Mouse (Mus musculus) liver, adult 2 months (tissue): ENCODE data around the gene Podn. TPM values are rescaled to one million over a fixed set of nuclear protein-coding genes. Genes with fewer than 3 reads are reported as not detected.

Source experiments
- DNase-seq: peaks from one replicate; pipeline ENCODE4 v3.0.0-alpha.2; 2011; ENCODE audit warnings: low read depth, low spot score; ENCODE audit errors: extremely low read depth
- H3K27ac ChIP-seq: fragments of 200-500 bp; replicated peaks from 2 replicates; pipeline ENCODE4 v1.5.1; 2012; ENCODE audit warnings: low read depth, mild to moderate bottlenecking, control low read depth, inconsistent platforms, low read length; ENCODE audit not compliant: insufficient read depth
- H3K27me3 ChIP-seq: fragments of 200-500 bp; 2 replicates; pipeline ENCODE4 v1.6.1; 2012; ENCODE audit warnings: mild to moderate bottlenecking, moderate library complexity, low read length, inconsistent platforms; ENCODE audit not compliant: control insufficient read depth, insufficient read depth
- H3K36me3 ChIP-seq: fragments of 200-500 bp; 2 replicates; pipeline ENCODE4 v1.6.1; 2012; ENCODE audit warnings: low read length, inconsistent platforms; ENCODE audit not compliant: control insufficient read depth, insufficient read depth
- H3K4me1 ChIP-seq: fragments of 200-500 bp; 2 replicates; pipeline ENCODE4 v1.6.1; 2011; ENCODE audit warnings: low read length; ENCODE audit not compliant: control insufficient read depth, insufficient read depth
- H3K4me3 ChIP-seq: fragments of 200-500 bp; 2 replicates; pipeline ENCODE4 v1.5.1; 2011; ENCODE audit warnings: low read depth, mild to moderate bottlenecking, control low read depth, low read length, moderate library complexity; ENCODE audit not compliant: insufficient read depth
- H3K79me2 ChIP-seq: fragments of 200-500 bp; 2 replicates; pipeline ENCODE4 v1.6.1; 2012; ENCODE audit warnings: inconsistent platforms, mild to moderate bottlenecking, low read length, moderate library complexity; ENCODE audit not compliant: control insufficient read depth, insufficient read depth
- H3K9ac ChIP-seq: fragments of 200-500 bp; 2 replicates; pipeline ENCODE4 v1.6.1; 2012; ENCODE audit warnings: low read depth, mild to moderate bottlenecking, control low read depth, inconsistent platforms, low read length
- CTCF ChIP-seq: fragments of 200-500 bp; IDR thresholded peaks from 2 replicates; pipeline ENCODE4 v1.5.1; 2011; ENCODE audit warnings: low read depth, low read length, control low read depth
- POLR2A ChIP-seq: fragments of 200-500 bp; IDR thresholded peaks from 2 replicates; pipeline ENCODE4 v1.6.1; 2011; ENCODE audit warnings: low read length, control low read depth; ENCODE audit not compliant: insufficient read depth; ENCODE audit errors: extremely low read depth
- WGBS: fragments of 180-500 bp; shearing (Covaris S2); methylation state at CpG from one replicate; pipeline ENCODE4 v1.1.7; 2018; 5-methylcytosine and 5-hydroxymethylcytosine counted together
- polyA plus RNA-seq: library from polyadenylated mRNA; depleted of rRNA; stranded (reverse); fragments of >200 nt; gene quantifications from 2 replicates; pipeline ENCODE4 v1.2.3, GENCODE M21; 2012
- total RNA-seq: library from RNA; depleted of rRNA; stranded (reverse); fragments of >200 nt; gene quantifications from 2 replicates; pipeline ENCODE4 v1.2.3, GENCODE M21; 2014

The Podn gene
- total and polyA plus RNA-seq, 2 experiments = 1.9 to 3.8 TPM

GRCm38 (mm10) chr4:108117924-108118876 is 22.0 kb upstream of the Podn start:
- peaks cover 8% of the 10 kb centered on the region; the same call in 1 of the 2 replicates for H3K4me1 ChIP-seq
- TF ChIP-seq POLR2A = peak; percentile 99
- TF ChIP-seq CTCF = peak; percentile 15; the same call in 1 of the 2 replicates
- H3K79me2 ChIP-seq = peaks cover 5% of the 10 kb centered on the region; the same call in 1 of the 2 replicates
- peak overlapping the region; percentile 90 for H3K9ac ChIP-seq
- peaks cover 25% of the 10 kb centered on the region for H3K36me3 ChIP-seq
- H3K27me3 ChIP-seq = no peaks in the 10 kb centered on the region
- peak; percentile 90 for DNase-seq
- H3K27ac ChIP-seq = peak overlapping the region; percentile 100
- peak overlapping the region; percentile 87 for H3K4me3 ChIP-seq
- WGBS = 7% methylated on average over 45 of the region's 45 CpGs

GRCm38 (mm10) chr4:108117488-108117887 is 21.2 kb upstream of the Podn start:
- TF ChIP-seq POLR2A = no peak
- TF ChIP-seq CTCF = no peak

GRCm38 (mm10) chr4:108116466-108116865 is 20.2 kb upstream of the Podn start:
- H3K79me2 ChIP-seq = peaks cover 5% of the 10 kb centered on the region; the same call in 1 of the 2 replicates
- WGBS = 27% methylated on average over 2 of the region's 2 CpGs
- H3K36me3 ChIP-seq = peaks cover 43% of the 10 kb centered on the region
- H3K27ac ChIP-seq = peak overlapping the region; percentile 88
- H3K4me1 ChIP-seq = peaks cover 8% of the 10 kb centered on the region; the same call in 1 of the 2 replicates
- H3K4me3 ChIP-seq = peak overlapping the region; percentile 59
- H3K27me3 ChIP-seq = no peaks in the 10 kb centered on the region
- no peak for TF ChIP-seq CTCF
- TF ChIP-seq POLR2A = 0 out of 2 replicates have a peak, but pooled peaks have one; percentile 18
- H3K9ac ChIP-seq = peak overlapping the region; percentile 86
- DNase-seq = peak; percentile 97

More at GRCm38 (mm10) chr4:108117488-108117887, 21.2 kb upstream of the Podn start:
- no peaks in the 10 kb centered on the region for H3K27me3 ChIP-seq
- H3K4me1 ChIP-seq = peaks cover 9% of the 10 kb centered on the region; the same call in 1 of the 2 replicates
- 29% methylated on average over 8 of the region's 8 CpGs for WGBS
- DNase-seq = no peak
- H3K79me2 ChIP-seq = peaks cover 5% of the 10 kb centered on the region; the same call in 1 of the 2 replicates
- peaks cover 32% of the 10 kb centered on the region for H3K36me3 ChIP-seq
- peak overlapping the region; percentile 100 for H3K27ac ChIP-seq
- H3K4me3 ChIP-seq = peak overlapping the region; percentile 59
- peak overlapping the region; percentile 90 for H3K9ac ChIP-seq

GRCm38 (mm10) chr4:108110706-108111105 is 14.5 kb upstream of the Podn start:
- 38% methylated on average over 2 of the region's 2 CpGs for WGBS
- DNase-seq = no peak
- TF ChIP-seq POLR2A = no peak
- no peak for TF ChIP-seq CTCF
- H3K36me3 ChIP-seq = peaks cover 92% of the 10 kb centered on the region
- H3K27ac ChIP-seq = peak overlapping the region; percentile 11; the same call in 1 of the 2 replicates
- peaks cover 27% of the 10 kb centered on the region for H3K4me1 ChIP-seq
- no peaks in the 10 kb centered on the region for H3K27me3 ChIP-seq
- peaks cover 5% of the 10 kb centered on the region; the same call in 1 of the 2 replicates for H3K79me2 ChIP-seq
- no peak overlapping the region for H3K9ac ChIP-seq
- H3K4me3 ChIP-seq = no peak overlapping the region

GRCm38 (mm10) chr4:108109728-108110127 is 13.5 kb upstream of the Podn start:
- H3K36me3 ChIP-seq = peaks cover 92% of the 10 kb centered on the region
- DNase-seq = no peak

More at GRCm38 (mm10) chr4:108109728-108110127, 13.5 kb upstream of the Podn start:
- no peak overlapping the region for H3K27ac ChIP-seq
- no peak overlapping the region for H3K9ac ChIP-seq
- H3K79me2 ChIP-seq = no peaks in the 10 kb centered on the region
- H3K4me1 ChIP-seq = peaks cover 32% of the 10 kb centered on the region
- TF ChIP-seq CTCF = no peak
- no peak for TF ChIP-seq POLR2A
- no peak overlapping the region for H3K4me3 ChIP-seq
- no peaks in the 10 kb centered on the region for H3K27me3 ChIP-seq
- WGBS = 45% methylated on average over 7 of the region's 7 CpGs
